Mouse (Mus musculus) layer of hippocampus, adult 2 months (tissue): ENCODE measurements at regions not wholly inside any gene's neighbourhood (a gene's known extent, or its start where the extent isn't known, plus 50 kb on each side); places are given as distances from the start of the nearest gene placed in this dataset.

Experiments used
- DNase-seq, 2 experiments: peaks; one replicate each; pipeline ENCODE4 v3.0.0; 2022; ENCODE audit warnings: low spot score in 2 of 2
- H3K27ac ChIP-seq: fragments of 200-600 bp; 2 replicates; pipeline ENCODE4 v1.8.1; 2022
- H3K4me3 ChIP-seq: fragments of 200-600 bp; 2 replicates; pipeline ENCODE4 v1.8.1; 2022; ENCODE audit warnings: mild to moderate bottlenecking
- CTCF ChIP-seq: fragments of 200-600 bp; conservative IDR thresholded peaks from 2 replicates; pipeline ENCODE4 v1.8.1; 2022; ENCODE audit warnings: antibody characterized with exemption, mild to moderate bottlenecking, moderate library complexity

- no peak for TF ChIP-seq CTCF
- no peak overlapping the region for H3K27ac ChIP-seq
- no peak for DNase-seq
- H3K4me3 ChIP-seq, result no peak overlapping the region
Observed at GRCm38 (mm10) chr8:86428998-86429651, 151.4 kb downstream of the Abcc12 start.

- no peak overlapping the region for H3K4me3 ChIP-seq
- TF ChIP-seq CTCF, result no peak
- no peak for DNase-seq
- no peak overlapping the region for H3K27ac ChIP-seq
Observed at GRCm38 (mm10) chr8:86428131-86428530, 152.4 kb downstream of the Abcc12 start.

DNA sequence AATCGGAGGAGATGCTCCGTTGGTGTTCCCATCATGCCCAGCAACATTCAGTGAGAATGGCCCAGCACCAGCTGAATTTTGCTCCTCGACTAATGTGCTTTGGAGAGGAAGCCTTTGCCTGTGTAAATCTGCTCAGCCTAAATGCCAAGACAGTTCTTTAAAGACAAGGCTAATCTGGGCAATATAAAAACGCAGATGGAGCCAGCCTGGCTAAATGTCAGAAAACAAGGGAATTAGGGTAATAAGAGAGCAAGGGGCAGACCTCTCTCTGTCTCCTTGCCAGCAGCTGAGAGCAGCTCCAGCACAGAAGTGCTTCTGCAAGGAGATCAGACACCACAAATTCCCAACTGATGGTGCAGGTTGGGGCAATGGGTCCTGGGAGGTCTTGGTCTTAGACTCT lies 154.4 kb downstream of the Abcc12 start:
- TF ChIP-seq CTCF, result no peak
- Histone ChIP-seq H3K27ac (peak overlapping the region; percentile 46; the same call in 1 of the 2 replicates), H3K4me3 (no peak overlapping the region)
- DNase-seq, result no peak

GRCm38 (mm10) chr8:86425382-86425781 lies 155.1 kb downstream of the Abcc12 start:
- no peak overlapping the region for H3K4me3 ChIP-seq
- H3K27ac ChIP-seq, result peak overlapping the region; percentile 46; the same call in 1 of the 2 replicates
- no peak for DNase-seq
- no peak for TF ChIP-seq CTCF

- no peak for TF ChIP-seq CTCF
- no peak for DNase-seq
- Histone ChIP-seq H3K4me3 (no peak overlapping the region), H3K27ac (no peak overlapping the region)
Observed at GRCm38 (mm10) chr8:86419059-86419651, 161.3 kb downstream of the Abcc12 start.

DNA sequence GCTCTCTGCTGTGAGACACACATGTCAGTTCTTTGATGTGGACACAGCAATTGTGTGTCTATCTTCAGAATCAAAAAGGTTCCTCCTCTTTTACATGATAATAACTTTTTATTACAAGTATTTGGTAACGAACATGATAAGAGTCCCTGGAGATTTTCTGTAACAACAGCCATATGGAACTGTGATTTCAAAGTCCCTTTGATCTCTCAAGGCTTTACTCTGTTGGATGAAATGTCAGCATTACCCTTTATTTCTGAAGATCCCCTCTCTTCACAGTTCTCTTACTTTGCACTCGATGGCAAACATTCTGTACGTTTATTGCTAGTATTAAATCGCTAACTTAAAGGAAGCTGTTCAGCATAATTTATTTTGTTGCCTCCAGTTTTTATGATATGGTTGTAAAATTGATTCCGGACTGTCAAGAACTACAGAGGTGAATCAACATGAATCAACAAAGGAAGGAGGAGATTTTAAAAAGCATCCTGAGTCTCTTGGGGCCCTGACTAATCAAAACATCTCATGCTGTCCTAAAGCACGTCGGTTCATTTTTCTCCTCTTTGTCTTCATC lies 162.0 kb downstream of the Abcc12 start:
- H3K27ac ChIP-seq, result no peak overlapping the region; the same call in 1 of the 2 replicates
- no peak for TF ChIP-seq CTCF

DNA sequence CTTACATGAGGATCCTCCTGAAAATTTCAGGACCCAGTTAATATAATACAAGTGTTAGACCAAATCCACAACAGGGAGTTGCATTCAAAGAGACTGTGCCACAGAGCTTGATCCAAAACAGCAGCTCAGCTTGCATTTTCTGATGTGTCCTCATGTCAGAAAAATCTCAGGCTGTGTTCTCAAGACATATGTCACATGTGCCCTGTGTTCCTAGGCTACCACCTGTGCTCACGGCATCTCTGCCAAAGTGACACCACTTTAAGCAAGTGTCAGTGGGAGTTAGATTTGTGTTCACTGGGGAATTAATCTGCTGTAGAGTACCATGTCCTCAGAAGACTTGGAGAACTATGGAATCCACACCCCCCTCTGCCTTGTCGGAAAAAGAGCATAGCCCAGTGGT lies 165.3 kb downstream of the Abcc12 start:
- no peak overlapping the region for H3K4me3 ChIP-seq
- H3K27ac ChIP-seq, result peak overlapping the region; percentile 48; the same call in 1 of the 2 replicates
- DNase-seq, result peak in 1 of 2 experiments; percentile 46
- TF ChIP-seq CTCF, result no peak

More for the DNA sequence above, 162.0 kb downstream of the Abcc12 start:
- no peak for DNase-seq
- H3K4me3 ChIP-seq, result no peak overlapping the region

GRCm38 (mm10) chr8:86411232-86411631 lies 169.3 kb downstream of the Abcc12 start:
- Histone ChIP-seq H3K4me3 (no peak overlapping the region), H3K27ac (peak overlapping the region; percentile 9; the same call in 1 of the 2 replicates)
- TF ChIP-seq CTCF, result no peak
- no peak for DNase-seq

DNA sequence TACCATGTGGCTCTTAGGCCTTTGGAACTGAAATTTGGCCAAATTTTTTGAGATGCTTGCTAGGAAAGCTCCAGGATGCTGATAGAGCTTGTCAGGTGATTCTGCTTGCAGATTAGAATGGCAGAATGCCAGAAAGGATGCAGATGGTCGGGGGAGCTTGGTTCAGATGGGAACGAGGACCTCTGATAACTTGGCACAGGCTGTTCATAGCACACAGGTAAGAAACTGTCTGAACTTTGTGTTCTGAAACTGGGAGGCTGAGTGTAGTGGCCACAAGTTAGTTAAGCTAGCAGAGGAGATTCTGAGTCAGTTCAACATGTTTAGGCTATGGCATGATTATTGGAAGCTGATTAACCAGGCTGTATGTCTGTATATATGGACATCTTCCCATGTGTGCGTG lies 174.3 kb downstream of the Abcc12 start:
- no peak for TF ChIP-seq CTCF
- Histone ChIP-seq H3K4me3 (no peak overlapping the region), H3K27ac (no peak overlapping the region)
- DNase-seq, result no peak

- H3K4me3 ChIP-seq, result no peak overlapping the region
- no peak for TF ChIP-seq CTCF
- no peak overlapping the region for H3K27ac ChIP-seq
- DNase-seq, result no peak
Observed at GRCm38 (mm10) chr8:86403434-86403833, 177.1 kb downstream of the Abcc12 start.

DNA sequence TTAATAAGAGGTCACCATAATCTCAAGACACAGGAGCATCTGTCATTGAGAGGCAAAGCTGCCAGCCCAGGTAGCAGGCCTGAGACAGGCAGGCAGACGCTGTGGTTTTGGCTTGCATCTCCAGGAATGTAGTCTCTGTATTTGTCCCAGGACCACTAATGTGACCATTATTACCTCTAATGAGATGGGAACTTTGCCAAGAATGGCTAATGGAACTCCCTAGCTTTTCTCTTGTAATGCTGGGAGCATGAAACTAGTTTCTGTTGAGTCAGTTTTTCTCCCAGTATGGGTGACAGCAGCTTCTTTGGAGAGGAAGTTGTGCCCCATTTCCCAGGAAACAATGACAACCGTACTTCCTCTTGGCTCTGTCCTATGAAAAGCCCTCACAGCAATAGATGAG lies 178.5 kb downstream of the Abcc12 start:
- no peak overlapping the region for H3K27ac ChIP-seq
- DNase-seq, result no peak
- no peak for TF ChIP-seq CTCF
- no peak overlapping the region for H3K4me3 ChIP-seq

GRCm38 (mm10) chr8:86395121-86395520 lies 185.4 kb downstream of the Abcc12 start:
- TF ChIP-seq CTCF, result no peak
- H3K27ac ChIP-seq, result no peak overlapping the region

GRCm38 (mm10) chr8:86393835-86394234 lies 186.7 kb downstream of the Abcc12 start:
- H3K4me3 ChIP-seq, result no peak overlapping the region
- H3K27ac ChIP-seq, result no peak overlapping the region
- no peak for DNase-seq
- no peak for TF ChIP-seq CTCF

More at GRCm38 (mm10) chr8:86395121-86395520, 185.4 kb downstream of the Abcc12 start:
- no peak overlapping the region for H3K4me3 ChIP-seq
- no peak for DNase-seq

DNA sequence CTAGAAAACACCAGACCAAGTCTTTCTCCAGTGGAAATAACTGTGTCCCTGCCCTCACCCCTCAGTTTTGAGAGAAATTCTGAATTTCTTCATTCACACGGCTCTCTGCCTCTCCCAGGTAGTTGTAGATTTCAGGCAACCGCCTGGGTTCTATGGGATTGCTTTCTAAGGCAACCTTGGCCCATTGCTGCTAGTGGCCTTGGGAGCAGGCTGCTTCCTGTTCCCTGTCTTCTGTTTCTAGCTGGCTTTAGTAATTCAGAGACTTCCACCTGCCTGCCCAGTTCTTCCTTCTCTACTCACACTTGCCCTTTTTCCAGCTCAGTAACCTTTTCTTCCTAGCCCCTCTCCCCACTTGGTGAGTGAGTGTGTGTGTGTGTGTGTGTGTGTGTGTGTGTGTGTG lies 187.1 kb downstream of the Abcc12 start:
- H3K27ac ChIP-seq, result no peak overlapping the region
- DNase-seq, result no peak
- no peak for TF ChIP-seq CTCF
- H3K4me3 ChIP-seq, result no peak overlapping the region
